Mouse (Mus musculus): ENCODE results near the gene Foxd4.
"Not testable (repeated sequence)": the region's sequence is repeated elsewhere in the genome, so short reads cannot be mapped to it uniquely, and the experiment has no call there.

Gene Foxd4

GRCm38 (mm10) chr19:24900581-24901220 lies at the start of gene Foxd4:
Gene Foxd4, minus strand, starts transcription at chr19:24901197.
- DNase-seq: no peak

GRCm38 (mm10) chr19:24945521-24946262 lies 44.7 kb upstream of the Foxd4 start:
- no peak for DNase-seq

GRCm38 (mm10) chr19:24937084-24937483 lies 36.1 kb upstream of the Foxd4 start:
- DNase-seq: no peak

GRCm38 (mm10) chr19:24929041-24929440 lies 28.0 kb upstream of the Foxd4 start:
- DNase-seq: no peak

- no peak for DNase-seq
Measured at GRCm38 (mm10) chr19:24920866-24921265, 19.9 kb upstream of the Foxd4 start.

GRCm38 (mm10) chr19:24908385-24909155 lies 7.6 kb upstream of the Foxd4 start:
- no peak for DNase-seq

DNA sequence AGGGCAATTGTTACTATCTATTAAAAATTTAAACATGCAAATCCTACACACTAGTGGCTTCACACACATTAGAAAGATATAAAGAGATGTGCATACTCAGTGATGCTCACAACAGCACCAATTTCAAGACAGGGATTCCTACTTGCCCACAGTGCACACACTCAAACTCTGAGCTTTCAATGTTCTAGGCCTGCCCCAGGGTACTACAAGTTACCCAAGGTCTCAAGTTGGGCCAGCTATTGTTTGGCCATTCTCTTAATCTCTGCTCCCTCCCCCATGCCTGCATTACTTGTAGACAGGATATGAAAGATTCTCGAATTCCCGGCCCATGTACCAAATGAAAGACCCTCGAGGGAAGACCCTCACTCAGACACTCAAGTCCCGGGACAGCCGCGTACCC lies 6.7 kb upstream of the Foxd4 start:
- no peak for DNase-seq

GRCm38 (mm10) chr19:24902821-24903220 lies 1.8 kb upstream of the Foxd4 start:
- no peak for DNase-seq

GRCm38 (mm10) chr19:24902256-24902655 lies 1.3 kb upstream of the Foxd4 start:
- DNase-seq: no peak

DNA sequence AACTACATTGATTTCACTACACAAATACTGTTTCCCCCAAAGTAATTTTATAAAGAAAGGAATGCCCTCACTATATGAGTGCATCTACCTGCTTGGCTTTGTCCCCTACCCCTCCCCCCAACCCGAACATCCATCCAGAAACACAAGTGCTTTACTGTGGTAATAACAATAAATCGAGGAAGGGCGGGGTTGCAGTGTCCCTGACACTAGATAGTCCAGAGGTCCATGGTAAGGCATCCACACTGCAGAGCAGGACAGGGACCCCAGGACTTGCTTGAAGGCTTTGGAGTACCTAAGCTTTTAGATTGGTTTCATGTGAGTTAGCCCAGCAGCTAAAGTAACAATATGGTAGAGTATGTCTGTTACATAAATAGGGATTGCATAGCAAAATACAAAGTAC lies 669 bp upstream of the Foxd4 start:
- no peak for DNase-seq

DNA sequence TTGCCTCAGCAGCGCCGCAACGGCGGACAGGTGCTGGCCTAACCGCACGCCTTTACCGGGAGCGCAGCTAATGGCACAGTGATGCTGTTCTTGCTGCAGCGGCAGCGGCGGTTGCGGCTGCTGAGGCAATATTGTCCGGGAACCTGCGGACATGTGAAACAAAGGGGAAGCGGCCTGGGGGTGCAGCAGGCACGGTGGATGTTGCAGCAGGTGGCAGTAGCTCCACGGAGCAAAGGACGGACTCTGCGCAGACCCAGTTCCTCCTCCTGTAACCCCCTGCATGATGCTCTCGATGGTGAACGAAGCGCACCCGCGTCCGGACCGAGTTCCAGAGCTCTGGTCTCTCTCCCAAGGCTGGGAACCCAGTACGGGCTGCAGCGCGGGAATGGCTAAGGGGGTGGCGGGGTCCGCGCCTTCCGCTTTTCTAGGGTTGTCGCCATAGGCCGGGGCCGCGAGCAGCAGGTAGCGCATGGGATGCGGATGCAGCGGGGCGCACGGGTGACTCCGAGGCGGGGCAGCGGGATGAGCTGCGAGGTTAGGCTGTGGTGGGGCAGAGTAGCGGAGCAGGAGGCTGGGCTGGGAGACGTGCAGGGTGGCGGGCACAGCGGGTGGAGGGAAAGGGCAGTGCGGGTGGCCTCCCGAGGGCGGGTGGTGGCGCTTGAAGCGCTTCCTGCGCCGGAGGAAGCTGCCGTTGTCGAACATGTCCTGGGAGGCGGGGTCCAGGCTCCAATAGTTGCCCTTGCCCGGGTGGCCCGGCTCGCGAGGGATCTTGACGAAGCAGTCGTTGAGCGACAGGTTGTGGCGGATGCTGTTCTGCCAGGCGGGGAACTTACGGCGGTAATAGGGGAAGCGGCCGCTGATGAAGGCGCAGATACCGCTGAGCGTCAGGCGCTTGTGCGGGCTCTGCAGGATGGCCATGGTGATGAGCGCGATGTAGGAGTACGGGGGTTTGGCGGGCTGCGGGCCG lies 1.1 kb downstream of the Foxd4 start:
- DNase-seq: no peak

- no peak for DNase-seq
Measured at GRCm38 (mm10) chr19:24898737-24899577, 2.0 kb downstream of the Foxd4 start.

GRCm38 (mm10) chr19:24897896-24898736 lies 2.9 kb downstream of the Foxd4 start:
- no peak for DNase-seq

DNA sequence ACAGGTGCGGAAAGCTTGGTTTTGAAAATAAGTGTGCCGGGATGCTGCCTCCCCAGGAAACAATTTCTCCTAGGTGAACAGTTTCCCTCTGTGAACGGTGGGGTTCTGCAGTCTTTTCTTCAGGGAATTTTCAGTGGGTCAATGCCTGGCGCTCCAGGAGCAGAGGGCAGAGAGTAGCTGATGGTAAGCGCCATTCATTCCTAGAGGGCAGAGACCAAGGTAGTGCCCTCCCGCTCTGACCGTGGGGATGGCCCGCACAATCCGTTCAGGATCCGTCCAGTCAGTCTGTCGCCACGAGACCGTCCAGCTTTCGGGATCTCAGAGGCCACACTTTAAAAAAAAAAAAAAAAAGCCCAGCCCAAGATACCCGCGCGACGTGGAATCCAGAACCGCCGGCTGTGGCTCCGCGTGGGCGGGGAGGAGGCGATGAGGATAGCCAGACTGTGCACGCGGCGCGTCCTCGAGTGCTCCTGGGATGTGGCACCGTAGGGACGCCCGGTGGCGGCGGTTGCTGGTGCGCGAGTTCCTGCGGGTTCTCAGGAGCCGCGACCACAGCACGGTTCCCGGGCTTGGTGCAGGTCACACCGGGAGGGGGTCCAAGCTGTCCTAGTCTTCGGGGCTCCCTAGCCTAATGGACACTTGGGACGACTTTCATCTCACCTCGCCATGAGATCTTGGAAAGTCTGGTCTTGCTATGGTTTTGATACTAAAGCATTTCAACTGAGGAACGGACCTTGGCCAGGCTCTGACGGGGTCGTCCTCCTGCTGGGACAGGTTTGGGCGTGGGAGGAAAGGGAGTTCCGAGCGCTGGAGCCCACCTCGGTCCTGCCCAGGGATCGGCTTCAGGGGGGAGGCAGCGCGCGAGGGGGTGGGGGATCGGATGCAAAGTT lies 3.7 kb downstream of the Foxd4 start:
- DNase-seq: no peak

DNA sequence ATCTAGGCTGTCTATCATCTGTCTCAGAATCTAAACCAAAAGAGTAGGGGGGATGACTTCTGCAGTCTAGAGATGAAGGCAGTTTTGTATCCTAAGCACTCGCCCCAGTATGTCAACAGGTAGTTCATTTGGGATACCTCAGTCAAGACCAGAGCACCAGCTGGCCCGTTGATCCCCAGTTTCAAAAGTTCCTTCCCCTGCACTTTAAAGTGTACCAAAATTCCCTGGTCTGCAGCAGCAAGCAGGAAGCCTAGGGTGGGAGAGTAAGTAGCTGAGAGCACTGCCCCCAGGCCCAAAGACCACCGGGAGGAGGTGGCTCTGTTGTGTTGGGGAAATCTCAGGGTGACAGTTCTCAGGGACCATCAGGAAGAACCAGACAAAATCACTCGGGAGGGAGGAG lies 4.5 kb downstream of the Foxd4 start:
- DNase-seq: no peak

GRCm38 (mm10) chr19:24886888-24887287 lies 14.1 kb downstream of the Foxd4 start:
- DNase-seq: no peak

- DNase-seq: peak; percentile 8
Measured at GRCm38 (mm10) chr19:24885504-24885903, 15.5 kb downstream of the Foxd4 start.

- DNase-seq: no peak
Measured at GRCm38 (mm10) chr19:24881237-24881636, 19.8 kb downstream of the Foxd4 start.

DNA sequence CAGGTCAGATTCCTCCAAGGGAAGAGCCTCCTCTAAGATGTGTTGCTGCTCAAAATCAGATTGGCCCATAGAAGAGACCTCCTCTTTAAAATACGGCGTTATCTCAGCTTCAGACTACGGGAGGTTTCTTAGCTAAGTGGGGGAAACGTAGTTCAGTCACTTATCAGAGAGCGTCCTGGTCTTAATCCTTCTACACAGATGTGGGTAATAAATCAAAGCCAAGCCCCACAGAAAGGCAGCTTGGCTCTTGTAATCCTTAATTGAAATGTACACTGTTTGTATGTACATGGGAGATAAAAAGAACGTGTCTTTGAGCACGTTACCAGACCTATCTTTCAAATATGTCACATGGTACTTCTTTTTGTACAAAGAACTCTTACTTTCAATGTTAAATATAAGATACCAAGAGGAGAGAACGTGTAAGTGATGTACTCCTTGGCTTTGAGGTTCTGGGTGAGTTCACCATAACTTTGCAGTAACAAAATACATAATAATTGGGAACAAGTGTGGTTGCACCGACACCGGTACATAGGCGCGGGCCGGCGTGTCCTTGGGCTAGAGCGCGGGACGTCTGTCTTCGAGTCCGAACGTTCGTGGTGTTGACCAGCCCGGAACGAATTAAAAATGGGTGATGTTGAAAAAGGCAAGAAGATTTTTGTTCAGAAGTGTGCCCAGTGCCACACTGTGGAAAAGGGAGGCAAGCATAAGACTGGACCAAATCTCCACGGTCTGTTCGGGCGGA lies 25.7 kb downstream of the Foxd4 start, which contains the start of gene Gm10053:
Gene Gm10053 (plus strand): TSS at position 558 of the 742 bp plus-strand sequence.
- not testable (repeated sequence) for DNase-seq

Data from cerebellum, adult 9-11 months (tissue).